Mouse (Mus musculus): ENCODE data around the gene Adgra3. TPM values are rescaled to one million over a fixed set of nuclear protein-coding genes. Genes with fewer than 3 reads are reported as not detected.

Adgra3 gene
- total RNA-seq, 2 experiments from 2014 or later: 14.5 to 21.6 TPM

DNA sequence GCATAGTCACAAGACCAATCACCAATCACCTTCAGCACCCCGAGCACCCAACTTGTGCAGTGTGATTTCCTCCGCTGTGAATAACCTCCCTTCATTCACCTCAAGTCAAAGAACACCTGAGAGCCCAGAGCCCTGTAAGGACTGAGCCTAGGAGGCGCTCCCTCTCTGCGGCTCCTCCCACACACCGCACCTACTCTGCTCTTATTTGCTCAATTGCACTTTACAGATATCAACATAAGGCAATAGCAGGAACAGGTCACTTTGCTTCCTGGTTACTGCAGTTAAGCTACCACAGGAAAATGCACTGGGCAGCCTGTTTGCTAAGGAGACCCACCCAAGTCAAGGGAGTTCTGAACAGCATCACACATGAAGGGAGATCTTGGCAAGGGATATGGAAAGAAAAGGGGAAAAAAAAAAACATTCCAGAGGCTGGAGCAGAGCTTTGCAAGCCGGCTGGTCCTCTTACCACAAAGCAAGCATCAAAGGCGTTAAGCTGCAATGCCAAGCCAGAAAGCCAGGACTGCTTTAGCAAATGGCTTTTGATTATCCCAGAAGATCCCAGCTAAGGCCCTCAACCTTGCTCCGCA, 68.0 kb downstream of the Adgra3 start:
- TF ChIP-seq CTCF (conservative IDR thresholded peaks at IDR 0.05): no peak
- no peak overlapping the region for H3K4me3 ChIP-seq
- no peak for DNase-seq (ENCODE audit: low spot score in 2 of 2)
- H3K27ac ChIP-seq: no peak overlapping the region

DNA sequence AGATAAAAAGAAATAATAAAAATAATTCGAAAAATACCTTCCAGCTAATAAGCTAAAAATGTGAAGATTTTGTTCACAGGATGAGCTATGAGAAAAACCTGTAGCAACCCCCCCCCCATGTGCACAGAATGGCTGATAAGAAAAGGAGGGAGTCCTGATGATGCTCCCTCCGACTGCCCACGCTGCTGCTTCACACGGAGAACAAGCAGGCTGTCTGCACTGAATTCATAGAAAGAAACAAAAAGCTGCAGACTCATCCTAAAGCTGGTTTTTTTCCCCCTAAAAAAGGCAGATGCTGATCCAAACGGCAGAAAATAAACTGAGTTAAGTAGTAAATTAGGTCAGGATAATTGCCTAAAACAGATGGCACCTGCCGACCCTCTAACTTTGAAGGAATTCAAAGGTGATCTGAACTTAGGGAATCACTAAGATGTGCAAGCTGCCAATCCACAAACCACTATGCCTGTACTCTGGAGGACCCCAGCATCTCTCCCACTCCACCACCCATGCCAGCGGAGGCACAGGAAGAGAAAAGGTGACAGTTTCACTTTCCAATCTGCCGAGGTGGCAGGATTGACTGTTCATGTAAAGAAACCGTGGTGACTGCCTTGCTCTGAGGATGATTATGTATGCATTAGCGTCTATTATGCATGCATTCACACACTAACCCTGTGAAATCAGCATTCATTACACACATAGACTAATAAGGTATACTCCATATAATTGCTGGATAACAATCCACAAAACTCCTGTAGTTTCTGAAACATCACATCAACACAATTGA, 70.6 kb downstream of the Adgra3 start:
- Histone ChIP-seq H3K27ac (0 out of 2 replicates have a peak overlapping the region, but pooled peaks have one; percentile 32), H3K4me3 (0 out of 2 replicates have a peak overlapping the region, but pooled peaks have one; percentile 8)
- DNase-seq (ENCODE audit: low spot score in 2 of 2): peak; percentile 15 to 53
- no peak for TF ChIP-seq CTCF (conservative IDR thresholded peaks at IDR 0.05)

DNA sequence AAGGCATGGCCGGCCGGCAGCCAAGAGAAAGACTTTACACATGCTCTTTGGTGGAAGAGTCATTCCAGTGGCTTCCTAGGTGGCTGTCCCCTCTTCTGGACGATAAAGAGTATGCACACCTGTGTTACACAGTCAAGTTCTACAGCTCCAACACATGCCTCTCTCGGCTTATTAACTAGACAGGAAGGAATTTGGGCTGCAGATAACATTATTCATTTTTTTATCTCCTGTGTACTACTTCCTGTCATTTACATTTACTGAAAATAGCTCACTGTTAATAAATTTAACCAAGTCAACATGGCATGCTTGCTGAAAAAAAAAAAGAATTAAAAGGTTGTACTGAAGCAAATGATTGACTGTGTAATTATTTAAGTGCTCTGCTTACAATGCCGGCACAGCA, 78.1 kb downstream of the Adgra3 start:
- no peak overlapping the region for H3K27ac ChIP-seq
- DNase-seq (ENCODE audit: low spot score in 2 of 2): no peak
- no peak for TF ChIP-seq CTCF (conservative IDR thresholded peaks at IDR 0.05)
- H3K4me3 ChIP-seq: no peak overlapping the region

DNA sequence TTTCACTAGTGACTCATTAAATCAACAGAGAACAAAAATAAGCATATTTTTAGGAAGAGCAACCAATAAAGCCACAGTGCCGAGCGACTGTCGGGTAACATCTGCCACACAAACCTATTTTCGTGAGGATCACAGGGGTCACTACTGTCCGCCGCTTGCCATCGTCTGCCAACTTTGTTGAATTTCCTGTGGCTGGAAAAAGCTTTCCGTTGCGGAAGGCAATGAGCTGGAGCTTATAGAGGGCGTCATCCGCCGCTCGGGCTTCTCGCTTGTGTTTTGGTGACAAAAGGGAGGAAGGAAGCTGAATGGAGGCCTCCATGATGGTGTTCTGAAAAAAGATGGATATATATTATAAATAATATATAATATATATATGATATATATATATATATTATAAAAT, 79.6 kb downstream of the Adgra3 start:
- Histone ChIP-seq H3K27ac (no peak overlapping the region), H3K4me3 (no peak overlapping the region)
- no peak for DNase-seq (ENCODE audit: low spot score in 2 of 2)
- TF ChIP-seq CTCF (conservative IDR thresholded peaks at IDR 0.05): no peak

DNA sequence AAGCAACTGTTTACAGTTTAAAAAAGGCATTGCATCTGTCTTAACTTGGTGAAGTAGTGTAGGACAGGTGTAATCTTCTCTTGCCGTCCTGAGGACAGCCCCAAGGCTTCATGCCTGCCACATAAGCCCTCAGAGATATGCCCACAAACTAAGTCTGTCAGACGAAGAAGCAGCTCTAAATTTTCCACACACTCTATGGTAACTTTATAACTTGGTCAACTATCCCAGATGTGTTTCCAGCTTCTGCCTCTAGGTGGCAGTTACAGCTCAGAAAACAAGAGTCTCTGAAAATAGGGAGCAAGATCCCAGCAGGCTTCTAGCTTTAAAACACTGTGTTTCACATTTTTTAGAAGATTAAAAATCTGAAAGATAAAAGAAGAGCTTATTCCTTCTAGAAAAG, 82.8 kb downstream of the Adgra3 start:
- peak; percentile 61 to 83 for DNase-seq (ENCODE audit: low spot score in 2 of 2)
- Histone ChIP-seq H3K27ac (no peak overlapping the region), H3K4me3 (no peak overlapping the region)
- TF ChIP-seq CTCF (conservative IDR thresholded peaks at IDR 0.05): peak; percentile 98; the same call in 1 of the 2 replicates

DNA sequence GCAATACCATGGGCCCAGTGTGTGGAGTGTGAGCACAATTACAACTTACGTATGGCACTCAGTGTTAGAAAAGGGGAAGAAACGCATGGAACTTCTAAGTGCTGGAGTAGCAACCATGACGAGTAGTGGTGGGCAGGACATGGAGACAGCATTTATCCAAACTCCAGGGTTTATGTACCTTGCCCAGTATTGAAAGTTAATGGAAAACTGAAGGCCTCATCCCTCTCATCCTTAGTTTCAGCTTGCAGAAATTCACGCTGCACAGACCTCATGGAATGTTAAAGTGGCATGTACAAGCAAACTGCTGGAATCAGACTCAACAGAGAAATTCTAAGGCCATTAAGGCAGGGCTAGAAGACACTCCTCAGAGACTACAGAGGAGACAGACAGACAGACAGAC, 84.6 kb downstream of the Adgra3 start:
- Histone ChIP-seq H3K27ac (no peak overlapping the region), H3K4me3 (no peak overlapping the region)
- DNase-seq (ENCODE audit: low spot score in 2 of 2): no peak
- no peak for TF ChIP-seq CTCF (conservative IDR thresholded peaks at IDR 0.05)

DNA sequence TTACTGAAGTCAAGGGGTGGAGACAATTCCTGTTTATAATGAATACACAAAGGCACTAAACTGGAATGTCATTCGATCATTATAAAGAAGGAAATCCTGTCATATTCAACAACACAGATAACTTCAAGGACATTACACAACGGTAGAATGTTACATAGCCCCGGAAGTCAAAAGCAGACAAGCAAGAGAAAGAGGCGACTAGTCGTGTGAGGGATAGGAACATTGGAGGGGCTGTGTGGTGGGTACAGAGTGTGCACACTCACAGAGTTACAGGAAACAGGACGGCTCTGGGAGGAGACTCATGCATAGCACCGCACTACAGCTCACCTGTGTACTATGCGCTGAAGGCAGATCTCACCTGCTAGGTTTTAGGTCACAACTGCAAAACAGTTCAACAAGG, 89.1 kb downstream of the Adgra3 start:
- no peak for TF ChIP-seq CTCF (conservative IDR thresholded peaks at IDR 0.05)
- Histone ChIP-seq H3K27ac (no peak overlapping the region), H3K4me3 (no peak overlapping the region)
- DNase-seq (ENCODE audit: low spot score in 2 of 2): no peak

DNA sequence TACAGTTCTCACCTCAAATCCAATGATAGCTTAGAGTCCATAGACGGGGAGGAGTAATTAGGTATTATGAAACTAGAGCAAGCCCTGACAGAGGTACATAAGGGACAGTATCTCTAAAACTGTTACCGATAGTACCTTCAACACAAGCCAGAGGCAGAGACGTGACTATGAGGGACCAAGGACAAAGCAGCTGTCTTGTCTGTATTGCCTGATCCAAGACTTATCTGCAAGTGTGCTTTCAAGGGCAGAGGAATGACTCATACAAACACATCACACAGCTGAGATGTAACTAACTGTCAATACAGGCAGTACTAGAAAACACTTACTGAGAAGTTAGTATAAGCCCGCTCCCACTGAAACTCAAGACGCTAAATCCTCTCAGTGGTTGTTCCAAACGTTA, 91.1 kb downstream of the Adgra3 start:
- DNase-seq (ENCODE audit: low spot score in 2 of 2): no peak
- no peak overlapping the region for H3K4me3 ChIP-seq
- TF ChIP-seq CTCF (conservative IDR thresholded peaks at IDR 0.05): no peak
- no peak overlapping the region for H3K27ac ChIP-seq

DNA sequence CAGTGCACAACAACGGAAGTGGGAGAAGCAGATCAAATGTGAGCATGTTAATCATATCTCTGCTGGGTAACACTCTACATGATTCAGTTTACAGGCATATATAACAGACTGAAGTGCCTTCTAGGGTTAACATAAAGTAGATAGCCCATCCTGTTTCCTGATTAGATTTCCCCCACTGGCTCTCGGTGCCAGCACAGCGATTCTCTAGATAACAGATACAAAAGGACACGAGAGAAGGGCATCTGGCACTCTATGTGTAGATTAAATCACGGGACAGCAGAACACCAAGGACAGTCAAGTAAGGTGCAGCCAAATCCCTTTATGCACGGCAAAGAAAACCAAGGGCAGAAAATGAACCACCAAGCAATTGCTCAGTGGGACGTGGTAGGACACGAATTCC, 93.0 kb downstream of the Adgra3 start:
- TF ChIP-seq CTCF (conservative IDR thresholded peaks at IDR 0.05): no peak
- DNase-seq (ENCODE audit: low spot score in 2 of 2): no peak
- no peak overlapping the region for H3K4me3 ChIP-seq
- no peak overlapping the region for H3K27ac ChIP-seq

DNA sequence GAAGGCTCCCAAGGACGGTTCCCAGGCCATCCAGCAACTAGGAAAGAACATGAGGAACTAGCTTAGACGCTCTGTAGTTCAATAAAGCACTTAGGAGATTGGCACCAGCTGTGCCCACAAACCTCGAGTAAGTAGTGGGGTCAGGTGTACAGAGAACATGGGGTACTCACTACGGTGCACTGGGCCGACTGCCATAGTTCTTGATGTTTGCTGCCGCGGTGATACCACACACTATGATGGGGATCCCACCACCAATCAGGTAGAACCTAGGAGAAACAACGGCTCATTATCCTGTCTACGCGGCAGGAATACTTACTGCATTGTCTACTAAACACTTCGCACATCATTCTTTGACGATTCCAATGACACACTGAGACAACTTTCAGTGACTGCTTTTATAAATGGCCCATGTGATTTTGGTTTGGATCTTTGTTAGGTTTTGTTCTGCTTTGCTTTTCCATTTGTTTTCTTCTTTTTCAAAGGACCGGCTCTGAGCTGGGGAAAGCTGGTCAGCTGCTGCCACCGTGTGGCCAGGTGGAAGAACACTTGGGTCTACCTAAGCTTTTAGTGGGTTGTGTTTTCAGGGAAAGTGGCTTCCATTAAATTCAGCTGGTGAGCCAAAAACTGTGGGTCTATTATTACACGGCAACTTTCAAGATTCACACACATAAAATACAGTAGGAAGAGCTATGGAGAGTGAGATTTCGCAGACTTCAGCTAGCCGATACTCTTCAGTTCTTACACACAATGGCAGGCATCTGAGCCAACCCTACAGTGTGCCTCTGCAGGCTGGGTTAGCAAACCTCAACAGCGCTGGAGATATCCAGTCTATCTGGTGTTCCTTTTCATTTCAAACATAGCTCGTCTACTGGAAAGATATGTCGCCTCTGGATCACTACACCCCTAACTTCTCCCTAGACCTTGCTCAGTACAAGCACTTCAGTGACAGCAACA, 97.1 kb downstream of the Adgra3 start:
- TF ChIP-seq CTCF (conservative IDR thresholded peaks at IDR 0.05): peak; percentile 89
- Histone ChIP-seq H3K4me3 (no peak overlapping the region), H3K27ac (no peak overlapping the region)
- DNase-seq (ENCODE audit: low spot score in 2 of 2): peak; percentile 60 to 75

DNA sequence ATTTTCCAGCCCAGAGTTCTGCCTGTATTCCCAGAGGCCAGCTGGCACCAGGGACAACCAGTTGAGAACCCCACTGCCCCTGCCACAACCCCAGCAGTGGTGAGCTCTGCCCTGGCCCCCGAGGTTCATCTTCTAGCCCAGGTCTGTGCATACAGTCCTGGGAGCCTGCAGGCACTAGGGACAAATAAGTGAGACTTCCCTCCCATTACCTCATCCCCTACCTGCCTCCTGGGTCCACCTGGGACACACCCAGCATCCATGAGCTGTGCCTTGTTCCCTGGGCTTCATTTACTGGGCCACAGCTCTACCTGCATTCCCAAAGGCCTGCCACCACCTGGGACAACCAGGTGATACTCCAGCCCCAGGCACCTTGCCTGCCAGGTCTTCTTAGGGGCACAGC, 122.5 kb downstream of the Adgra3 start:
- Histone ChIP-seq H3K4me3 (no peak overlapping the region), H3K27ac (no peak overlapping the region)
- no peak for DNase-seq (ENCODE audit: low spot score in 2 of 2)
- TF ChIP-seq CTCF (conservative IDR thresholded peaks at IDR 0.05): no peak

DNA sequence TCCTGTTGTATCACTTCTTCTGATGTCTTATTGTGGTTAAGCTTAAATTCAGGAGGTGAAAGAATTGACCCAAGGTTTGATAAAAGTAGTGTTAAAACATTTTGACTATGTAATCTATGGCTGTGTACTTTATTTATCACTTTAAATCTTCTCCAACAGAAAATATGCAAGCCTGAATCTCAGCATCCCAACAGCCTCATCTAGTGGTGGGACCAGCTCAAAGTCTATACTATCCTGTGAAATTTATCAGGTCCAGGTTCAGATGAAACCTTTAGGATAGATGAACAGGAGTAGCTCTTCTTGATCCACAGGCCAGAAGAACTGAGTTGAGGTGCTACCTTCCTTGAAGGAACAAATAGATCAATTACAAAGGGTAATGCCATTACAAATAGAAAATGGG, 134.1 kb downstream of the Adgra3 start:
- TF ChIP-seq CTCF (conservative IDR thresholded peaks at IDR 0.05): peak; percentile 81
- peak in 1 of 2 experiments; percentile 19 for DNase-seq (ENCODE audit: low spot score in 2 of 2)
- no peak overlapping the region for H3K4me3 ChIP-seq
- H3K27ac ChIP-seq: no peak overlapping the region

DNA sequence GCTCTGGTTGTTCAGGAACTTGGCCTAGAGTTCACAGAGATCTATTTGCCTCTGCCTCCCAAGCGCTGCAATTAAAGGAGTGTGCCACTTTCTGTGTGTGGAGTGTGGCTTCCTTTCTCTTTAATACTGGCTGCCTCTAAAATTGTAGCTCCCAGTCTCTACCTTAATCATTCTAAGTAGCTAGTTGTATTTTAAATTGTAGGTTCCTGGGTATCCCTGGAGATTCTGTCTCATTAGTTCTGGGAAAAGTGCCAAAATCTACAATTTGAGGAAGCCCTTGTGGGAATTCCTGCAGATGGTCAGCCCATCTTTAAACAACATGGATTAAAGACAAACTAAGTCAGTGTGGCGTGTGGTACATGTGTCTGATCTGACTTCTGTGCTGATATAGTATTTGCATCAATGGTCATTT, 143.1 kb downstream of the Adgra3 start:
- TF ChIP-seq CTCF (conservative IDR thresholded peaks at IDR 0.05): no peak
- Histone ChIP-seq H3K4me3 (no peak overlapping the region), H3K27ac (no peak overlapping the region)
- no peak for DNase-seq (ENCODE audit: low spot score in 2 of 2)
